2 mouse cellular contexts compared by ENCODE assay signal in the genomic region with DNA sequence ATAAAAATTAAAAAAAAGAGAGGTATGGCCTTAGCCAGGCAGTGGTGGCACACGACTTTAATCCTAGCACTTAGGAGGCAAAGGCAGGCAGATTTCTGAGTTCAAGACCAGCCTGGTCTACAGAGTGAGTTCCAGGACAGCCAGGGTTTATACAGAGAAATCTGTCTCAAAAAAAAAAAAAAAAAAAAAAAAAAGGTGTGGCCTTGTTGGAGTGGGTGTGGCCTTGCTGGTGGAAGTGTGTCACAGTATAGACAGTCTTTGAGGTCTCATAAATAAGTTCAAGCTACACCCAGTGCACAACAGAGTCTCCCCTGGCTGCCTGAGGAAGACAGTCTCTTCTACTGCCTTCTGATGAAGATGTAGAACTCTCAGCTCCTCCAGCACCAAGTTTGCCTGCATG.
TF ChIP-seq lines count a peak whose summit lies in the region.

No protein-coding gene starts in this region.

TF ChIP-seq in CH12.LX, 34 proteins besides CTCF, POLR2A, EP300 and RAD21 (continued from another document):
- TF ChIP-seq CHD2 (IDR thresholded peaks at IDR 0.05; ENCODE audit: low read length) = no peak

TF ChIP-seq in ES-E14, 5 proteins besides CTCF, POLR2A, EP300 and RAD21 (continued from another document):
- TF ChIP-seq HCFC1 (IDR thresholded peaks at IDR 0.05; ENCODE audit: borderline replicate concordance, insufficient read depth, low read length) (no peak), CHD2 (IDR thresholded peaks at IDR 0.05; ENCODE audit: low read depth, low read length) (no peak), ZNF384 (IDR thresholded peaks at IDR 0.05; ENCODE audit: low read depth, low read length) (peak; percentile 89)
